Mouse (Mus musculus) ES-Bruce4 (cell line): ENCODE results near the gene Mat2a.

Source experiments
- CTCF ChIP-seq: IDR thresholded peaks from one replicate; pipeline ENCODE4 v1.8.1; 2011; ENCODE audit warnings: low read depth, low read length
- POLR2A ChIP-seq: IDR thresholded peaks from one replicate; pipeline ENCODE4 v1.8.1; 2011; ENCODE audit warnings: low read length; ENCODE audit not compliant: insufficient read depth

DNA sequence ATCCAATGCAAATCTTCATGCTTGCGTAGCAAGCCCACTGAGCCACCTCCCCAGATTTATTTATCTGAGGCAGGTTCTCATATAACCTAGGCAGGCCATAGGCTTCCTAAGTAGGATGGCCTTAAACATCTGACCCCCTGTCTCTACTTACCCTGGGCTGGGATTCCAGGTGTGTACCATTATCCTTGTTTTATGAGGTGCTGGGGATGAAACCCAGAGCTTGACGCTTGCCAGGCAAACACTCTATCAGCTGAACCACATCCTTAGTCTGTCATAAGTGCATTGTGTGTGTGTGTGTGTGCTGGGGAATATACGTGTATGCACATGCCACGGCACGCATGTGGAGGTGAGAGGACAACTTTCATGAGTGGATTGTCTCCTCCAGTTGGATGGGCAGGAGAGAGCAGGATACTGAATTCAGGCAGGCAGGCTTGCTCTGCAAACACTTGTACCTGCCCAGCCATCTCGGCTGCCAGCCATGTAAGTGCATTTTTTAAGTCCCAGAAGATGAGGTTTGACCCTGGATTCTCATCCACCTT lies 50.5 kb downstream of the Mat2a start:
- TF ChIP-seq CTCF (no peak), POLR2A (no peak)
